In the genomic region with DNA sequence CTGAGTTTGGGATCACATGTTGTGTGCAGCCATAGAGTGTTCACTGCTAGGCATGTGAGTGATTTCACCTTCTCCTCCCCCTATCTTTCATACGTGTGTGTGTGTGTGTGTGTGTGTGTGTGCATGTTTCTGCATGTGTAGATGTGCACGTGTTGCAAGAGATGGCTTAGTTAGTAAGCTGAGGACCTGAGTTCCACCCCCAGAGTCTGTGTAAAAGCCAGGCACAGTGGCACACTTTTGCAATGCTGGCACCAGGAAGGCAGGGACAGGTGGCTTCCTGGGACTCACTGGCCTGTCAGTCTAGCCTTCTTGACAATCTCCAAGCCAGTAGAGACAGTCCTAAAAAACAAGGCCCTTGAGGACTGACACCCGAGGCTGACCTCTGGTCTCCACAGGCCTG, we compare ENCODE assay signal across 30 mouse cellular contexts. TPM values are rescaled to one million over a fixed set of nuclear protein-coding genes. Genes with fewer than 3 reads are reported as not detected.
"Had no signal": no experiment of that assay in that cellular context is flagged by ENCODE, and none has a peak within 500 bp of the region (broad histone marks: within the 10 kb centered on the region; RNA-seq: fewer than 3 reads in every experiment).

No protein-coding gene starts in this region.

- H3K27me3 ChIP-seq: embryonic facial prominence, embryonic 12.5 days; embryonic facial prominence, embryonic 15.5 days; forebrain, embryonic 13.5 days; forebrain, embryonic 15.5 days had no signal

- H3K4me3 ChIP-seq: embryonic facial prominence, embryonic 10.5 days; embryonic facial prominence, embryonic 12.5 days; embryonic facial prominence, embryonic 13.5 days; embryonic facial prominence, embryonic 15.5 days; erythroblast, embryonic 14.5 days; forebrain, embryonic 10.5 days; forebrain, embryonic 12.5 days; forebrain, embryonic 13.5 days; forebrain, embryonic 15.5 days; gastrocnemius, adult 2 months; heart, adult 2 months had no signal

- H3K9ac ChIP-seq: embryonic facial prominence, embryonic 12.5 days; embryonic facial prominence, embryonic 13.5 days; embryonic facial prominence, embryonic 15.5 days; forebrain, embryonic 13.5 days; forebrain, embryonic 15.5 days; forebrain, postnatal 0 days had no signal

- H3K4me1 ChIP-seq: embryonic facial prominence, embryonic 10.5 days; embryonic facial prominence, embryonic 12.5 days; embryonic facial prominence, embryonic 13.5 days; embryonic facial prominence, embryonic 15.5 days; forebrain, embryonic 10.5 days; forebrain, embryonic 12.5 days; forebrain, embryonic 13.5 days; forebrain, embryonic 15.5 days had no signal

- H3K9me3 ChIP-seq: embryonic facial prominence, embryonic 10.5 days; embryonic facial prominence, embryonic 12.5 days; embryonic facial prominence, embryonic 13.5 days; embryonic facial prominence, embryonic 15.5 days; forebrain, embryonic 10.5 days; forebrain, embryonic 12.5 days; forebrain, embryonic 13.5 days; forebrain, embryonic 15.5 days had no signal

- H3K4me2 ChIP-seq: embryonic facial prominence, embryonic 12.5 days; embryonic facial prominence, embryonic 13.5 days; embryonic facial prominence, embryonic 15.5 days; forebrain, embryonic 12.5 days; forebrain, embryonic 13.5 days; forebrain, embryonic 15.5 days had no signal

- H3K27ac ChIP-seq: embryonic facial prominence, embryonic 10.5 days; embryonic facial prominence, embryonic 12.5 days; embryonic facial prominence, embryonic 13.5 days; embryonic facial prominence, embryonic 15.5 days; forebrain, embryonic 10.5 days; forebrain, embryonic 12.5 days; forebrain, embryonic 13.5 days; forebrain, embryonic 15.5 days; gastrocnemius, adult 2 months; heart, adult 2 months had no signal

- ATAC-seq: forebrain, embryonic 13.5 days; forebrain, embryonic 14.5 days; forebrain, embryonic 15.5 days; forebrain, embryonic 16.5 days; forebrain, postnatal 0 days had no signal

- DNase-seq: cerebellum, adult 2 months; cerebellum, adult 8-10 months; cerebellum, adult 9-10 months; cerebellum, adult 9-11 months; cerebellum, postnatal 10 days; cerebellum, postnatal 14 days; cerebellum, postnatal 25 days; cerebellum, postnatal 36 days; embryo, embryonic 11 days; forebrain, postnatal 0 days; gastrocnemius, adult 2 months; gastrocnemius, postnatal 10 days; gastrocnemius, postnatal 14 days; gastrocnemius, postnatal 25 days; gastrocnemius, postnatal 36 days; heart, adult 11 months; heart, adult 18-20 months; heart, adult 2 months had no signal

- H3K36me3 ChIP-seq: embryonic facial prominence, embryonic 10.5 days; embryonic facial prominence, embryonic 12.5 days; embryonic facial prominence, embryonic 13.5 days; embryonic facial prominence, embryonic 15.5 days; forebrain, embryonic 10.5 days; forebrain, embryonic 12.5 days; forebrain, embryonic 15.5 days had no signal

RNA-seq across cellular contexts. Expression of a gene that starts 13.2 kb away (rescaled TPM):
- polyA plus RNA-seq: erythroblast, embryonic 14.5 days; forebrain, embryonic 11.5 days had no signal

RNA-seq across cellular contexts. Expression of a gene that starts 41.7 kb away (rescaled TPM):
- polyA plus RNA-seq: erythroblast, embryonic 14.5 days; heart, adult 2 months had no signal
